Mouse (Mus musculus) telencephalon, adult 2 months (tissue): ENCODE measurements at regions not wholly inside any gene's neighbourhood (a gene's known extent, or its start where the extent isn't known, plus 50 kb on each side); places are given as distances from the start of the nearest gene placed in this dataset.

Experiments used
- DNase-seq: peaks from one replicate; pipeline ENCODE4 v3.0.0-alpha.2; 2011; ENCODE audit warnings: low read depth, low spot score

GRCm38 (mm10) chr2:28349911-28350310 lies 96.7 kb upstream of the Ppp1r26 start:
- no peak for DNase-seq

GRCm38 (mm10) chr2:28351445-28351844 lies 95.2 kb upstream of the Ppp1r26 start:
- no peak for DNase-seq

GRCm38 (mm10) chr2:28352903-28353302 lies 93.7 kb upstream of the Ppp1r26 start:
- no peak for DNase-seq

- DNase-seq = no peak
These were observed 84.4 kb upstream of the Ppp1r26 start for GRCm38 (mm10) chr2:28362199-28362598.

- no peak for DNase-seq
These were observed 82.0 kb upstream of the Ppp1r26 start for GRCm38 (mm10) chr2:28364623-28365022.

- DNase-seq = no peak
These were observed 80.8 kb upstream of the Ppp1r26 start for GRCm38 (mm10) chr2:28365756-28366155.

- no peak for DNase-seq
These were observed 71.8 kb upstream of the Ppp1r26 start for GRCm38 (mm10) chr2:28374838-28375237.

GRCm38 (mm10) chr2:28377948-28378822 lies 68.4 kb upstream of the Ppp1r26 start:
- DNase-seq = no peak

- no peak for DNase-seq
These were observed 64.4 kb upstream of the Ppp1r26 start for GRCm38 (mm10) chr2:28382051-28382802.

GRCm38 (mm10) chr2:28384875-28385274 lies 61.7 kb upstream of the Ppp1r26 start:
- no peak for DNase-seq

GRCm38 (mm10) chr2:28386784-28387183 lies 59.8 kb upstream of the Ppp1r26 start:
- no peak for DNase-seq

GRCm38 (mm10) chr2:28387422-28387836 lies 59.2 kb upstream of the Ppp1r26 start:
- peak; percentile 93 for DNase-seq

GRCm38 (mm10) chr2:28387926-28388325 lies 58.7 kb upstream of the Ppp1r26 start:
- no peak for DNase-seq

- DNase-seq = no peak
These were observed 56.9 kb upstream of the Ppp1r26 start for GRCm38 (mm10) chr2:28389703-28390102.

- DNase-seq = no peak
These were observed 51.2 kb upstream of the Ppp1r26 start for GRCm38 (mm10) chr2:28395391-28395790.
